Mouse (Mus musculus) erythroblast, embryonic 14.5 days (primary cell): ENCODE measurements at regions not wholly inside any gene's neighbourhood (a gene's known extent, or its start where the extent isn't known, plus 50 kb on each side); places are given as distances from the start of the nearest gene placed in this dataset.

Experiments
- H3K27me3 ChIP-seq: 2 replicates; pipeline ENCODE4 v1.6.1; 2012; ENCODE audit warnings: inconsistent platforms; ENCODE audit not compliant: control insufficient read depth
- H3K36me3 ChIP-seq: 2 replicates; pipeline ENCODE4 v1.6.1; 2012; ENCODE audit warnings: mild to moderate bottlenecking, inconsistent platforms; ENCODE audit not compliant: control insufficient read depth
- H3K4me1 ChIP-seq: 2 replicates; pipeline ENCODE4 v1.6.1; 2012; ENCODE audit warnings: inconsistent platforms; ENCODE audit not compliant: control insufficient read depth
- H3K4me3 ChIP-seq: replicated peaks from 2 replicates; pipeline ENCODE3; 2012; ENCODE audit warnings: moderate library complexity, mild to moderate bottlenecking, inconsistent platforms
- H3K9me3 ChIP-seq: 2 replicates; pipeline ENCODE4 v1.6.1; 2012; ENCODE audit warnings: low read length, inconsistent platforms, mixed read lengths; ENCODE audit not compliant: control insufficient read depth
- GATA1 ChIP-seq: IDR thresholded peaks from 2 replicates; pipeline ENCODE4 v1.6.1; 2012; ENCODE audit warnings: low read length, inconsistent platforms, mixed read lengths
- TAL1 ChIP-seq: IDR thresholded peaks from 3 replicates; pipeline ENCODE4 v1.6.1; 2012; ENCODE audit warnings: low read length, inconsistent platforms, mixed read lengths

- Histone ChIP-seq H3K9me3 (peaks cover 2% of the 10 kb centered on the region; the same call in 1 of the 2 replicates), H3K4me3 (no peak overlapping the region), H3K27me3 (no peaks in the 10 kb centered on the region), H3K36me3 (no peaks in the 10 kb centered on the region), H3K4me1 (no peaks in the 10 kb centered on the region)
- TF ChIP-seq GATA1 = no peak
Observed at GRCm38 (mm10) chr1:137053134-137053533, 92.9 kb upstream of the Nr5a2 start.

GRCm38 (mm10) chr1:137051515-137051914 is 91.3 kb upstream of the Nr5a2 start:
- H3K4me3 ChIP-seq = no peak overlapping the region
- H3K9me3 ChIP-seq = peaks cover 2% of the 10 kb centered on the region; the same call in 1 of the 2 replicates
- TF ChIP-seq GATA1 (no peak), TAL1 (no peak)
- H3K27me3 ChIP-seq = no peaks in the 10 kb centered on the region
- H3K4me1 ChIP-seq = no peaks in the 10 kb centered on the region
- no peaks in the 10 kb centered on the region for H3K36me3 ChIP-seq

- H3K9me3 ChIP-seq = no peaks in the 10 kb centered on the region
- H3K4me3 ChIP-seq = no peak overlapping the region
- no peaks in the 10 kb centered on the region for H3K27me3 ChIP-seq
- H3K36me3 ChIP-seq = no peaks in the 10 kb centered on the region
- TF ChIP-seq GATA1 = no peak
- no peak for TF ChIP-seq TAL1
- no peaks in the 10 kb centered on the region for H3K4me1 ChIP-seq
Observed at GRCm38 (mm10) chr1:137044076-137044475, 83.8 kb upstream of the Nr5a2 start.

GRCm38 (mm10) chr1:137042414-137043010 is 82.3 kb upstream of the Nr5a2 start:
- Histone ChIP-seq H3K4me3 (no peak overlapping the region), H3K4me1 (no peaks in the 10 kb centered on the region), H3K36me3 (no peaks in the 10 kb centered on the region), H3K9me3 (no peaks in the 10 kb centered on the region), H3K27me3 (no peaks in the 10 kb centered on the region)
- TF ChIP-seq TAL1 = no peak
- no peak for TF ChIP-seq GATA1

- H3K4me1 ChIP-seq = no peaks in the 10 kb centered on the region
Observed at GRCm38 (mm10) chr1:137040898-137041297, 80.7 kb upstream of the Nr5a2 start.

GRCm38 (mm10) chr1:137034586-137034985 is 74.3 kb upstream of the Nr5a2 start:
- TF ChIP-seq GATA1 (no peak), TAL1 (no peak)
- no peaks in the 10 kb centered on the region for H3K27me3 ChIP-seq
- H3K4me3 ChIP-seq = no peak overlapping the region
- H3K9me3 ChIP-seq = no peaks in the 10 kb centered on the region; the same call in 1 of the 2 replicates
- H3K4me1 ChIP-seq = no peaks in the 10 kb centered on the region
- H3K36me3 ChIP-seq = no peaks in the 10 kb centered on the region

More at GRCm38 (mm10) chr1:137040898-137041297, 80.7 kb upstream of the Nr5a2 start:
- Histone ChIP-seq H3K27me3 (no peaks in the 10 kb centered on the region), H3K36me3 (no peaks in the 10 kb centered on the region), H3K4me3 (no peak overlapping the region), H3K9me3 (no peaks in the 10 kb centered on the region)
- TF ChIP-seq TAL1 (no peak), GATA1 (no peak)

- TF ChIP-seq TAL1 = no peak
- no peak for TF ChIP-seq GATA1
- H3K4me3 ChIP-seq = no peak overlapping the region
- H3K4me1 ChIP-seq = no peaks in the 10 kb centered on the region
- H3K9me3 ChIP-seq = no peaks in the 10 kb centered on the region; the same call in 1 of the 2 replicates
- no peaks in the 10 kb centered on the region for H3K36me3 ChIP-seq
- no peaks in the 10 kb centered on the region for H3K27me3 ChIP-seq
Observed at GRCm38 (mm10) chr1:137033679-137034078, 73.4 kb upstream of the Nr5a2 start.

- Histone ChIP-seq H3K9me3 (peaks cover 2% of the 10 kb centered on the region; the same call in 1 of the 2 replicates), H3K27me3 (no peaks in the 10 kb centered on the region), H3K4me3 (no peak overlapping the region), H3K36me3 (no peaks in the 10 kb centered on the region), H3K4me1 (no peaks in the 10 kb centered on the region)
- TF ChIP-seq TAL1 (no peak), GATA1 (no peak)
Observed at GRCm38 (mm10) chr1:137023706-137024105, 63.5 kb upstream of the Nr5a2 start.

GRCm38 (mm10) chr1:137020528-137020927 is 60.3 kb upstream of the Nr5a2 start:
- H3K4me3 ChIP-seq = no peak overlapping the region
- no peaks in the 10 kb centered on the region for H3K36me3 ChIP-seq
- H3K4me1 ChIP-seq = no peaks in the 10 kb centered on the region
- no peaks in the 10 kb centered on the region for H3K9me3 ChIP-seq
- H3K27me3 ChIP-seq = no peaks in the 10 kb centered on the region
- TF ChIP-seq TAL1 (no peak), GATA1 (no peak)

GRCm38 (mm10) chr1:137017642-137018041 is 57.4 kb upstream of the Nr5a2 start:
- Histone ChIP-seq H3K27me3 (no peaks in the 10 kb centered on the region), H3K36me3 (no peaks in the 10 kb centered on the region), H3K9me3 (no peaks in the 10 kb centered on the region), H3K4me1 (no peaks in the 10 kb centered on the region), H3K4me3 (no peak overlapping the region)
- no peak for TF ChIP-seq TAL1
- no peak for TF ChIP-seq GATA1
